Mouse (Mus musculus) c-Kit-positive CD71-negative TER-119-negative erythroid progenitor cells, embryonic 14.5 days (primary cell): ENCODE measurements at regions not wholly inside any gene's neighbourhood (a gene's known extent, or its start where the extent isn't known, plus 50 kb on each side); places are given as distances from the start of the nearest gene placed in this dataset.

Source experiments
- DNase-seq: peaks from one replicate; pipeline ENCODE4 v3.0.0-alpha.2; 2013; ENCODE audit warnings: low read depth

GRCm38 (mm10) chr1:90268131-90268691 lies 64.4 kb downstream of the Ackr3 start:
- no peak for DNase-seq

DNA sequence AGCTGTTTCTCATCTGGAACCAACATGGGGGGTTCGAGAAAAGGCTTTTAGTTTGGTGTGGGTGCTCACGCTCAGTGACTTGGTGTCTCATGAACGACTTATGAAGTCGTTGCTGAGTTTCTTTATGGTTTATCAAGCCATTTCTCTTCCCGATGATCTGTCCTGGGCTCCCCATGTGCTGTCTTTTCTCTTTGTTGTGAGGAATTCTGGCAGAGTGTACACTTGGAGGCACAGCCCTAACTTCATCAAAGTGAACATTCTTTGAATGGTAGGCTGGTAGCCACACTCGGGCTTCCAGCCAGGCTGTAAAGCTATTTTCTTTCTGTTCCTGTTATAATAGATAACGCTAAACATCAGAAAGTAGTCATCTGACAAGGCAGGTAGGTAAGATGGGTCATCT lies 65.2 kb downstream of the Ackr3 start:
- no peak for DNase-seq

GRCm38 (mm10) chr1:90269836-90270235 lies 66.1 kb downstream of the Ackr3 start:
- no peak for DNase-seq

GRCm38 (mm10) chr1:90271326-90271725 lies 67.5 kb downstream of the Ackr3 start:
- no peak for DNase-seq

DNA sequence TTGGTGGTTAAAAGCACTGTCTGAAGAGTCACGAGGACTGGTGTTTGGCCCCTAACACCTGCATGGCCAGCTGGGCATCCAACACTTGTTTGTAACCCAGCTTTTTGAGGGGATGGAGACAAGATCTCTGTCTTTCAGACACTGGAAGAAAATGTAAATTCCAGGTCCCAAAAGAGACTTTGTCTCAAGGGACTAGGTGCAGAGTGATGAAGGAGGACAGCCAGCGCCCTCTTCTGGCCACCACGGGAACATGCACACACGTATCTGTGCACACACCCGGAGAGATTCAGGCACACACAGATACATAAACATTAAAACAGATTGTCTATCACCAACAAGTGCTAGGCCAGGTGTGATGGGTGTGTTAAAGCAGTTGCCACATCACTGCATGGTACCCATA lies 68.6 kb downstream of the Ackr3 start:
- DNase-seq, result no peak

GRCm38 (mm10) chr1:90272830-90273628 lies 69.2 kb downstream of the Ackr3 start:
- DNase-seq, result no peak

DNA sequence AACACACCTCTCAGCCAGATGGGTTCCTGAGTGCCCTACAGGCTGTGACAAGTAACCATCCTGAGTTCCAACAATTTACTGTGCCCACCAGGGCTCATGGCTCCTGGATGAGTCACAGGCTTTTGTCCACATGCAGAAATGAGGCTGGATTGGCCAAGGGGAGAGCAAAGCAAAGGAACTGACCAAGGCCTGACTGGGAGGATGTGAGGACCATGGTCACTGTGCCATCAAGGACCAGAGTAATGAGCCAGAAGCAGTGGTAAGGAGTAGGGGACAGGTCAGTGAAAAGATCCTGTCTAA lies 69.8 kb downstream of the Ackr3 start:
- DNase-seq, result no peak

DNA sequence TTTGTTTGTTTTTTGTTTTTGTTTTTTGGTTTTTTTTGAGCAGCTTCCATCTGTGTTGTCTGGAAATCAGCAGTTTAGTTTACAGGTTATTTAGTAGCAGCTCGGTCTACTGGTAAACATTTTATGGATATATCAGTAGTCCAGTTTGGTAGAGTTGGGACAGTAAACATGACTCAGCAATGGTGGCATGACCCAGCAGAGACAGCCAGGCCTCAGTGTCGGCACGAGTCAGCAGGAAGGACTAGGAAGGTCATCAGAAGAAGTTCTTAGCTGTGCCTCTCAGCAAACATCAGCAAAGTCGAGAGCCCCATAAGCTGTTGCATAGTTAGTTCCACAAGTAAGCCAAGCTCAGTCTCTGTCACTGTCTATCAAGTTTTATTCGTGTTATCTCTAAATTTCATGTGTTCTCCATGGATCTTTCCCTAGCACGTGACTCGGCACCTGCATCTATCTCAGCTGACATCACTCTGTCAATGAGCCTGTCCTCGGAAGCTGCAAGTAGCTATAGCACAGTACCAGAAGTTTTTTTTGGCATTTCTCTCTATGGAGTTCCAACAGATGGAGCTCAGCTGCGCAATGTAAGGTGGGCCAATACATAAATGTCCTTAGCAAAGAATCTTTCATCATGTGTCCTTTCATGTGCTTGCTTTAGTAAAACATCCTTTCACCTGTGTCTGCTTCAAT lies 71.3 kb downstream of the Ackr3 start:
- no peak for DNase-seq

GRCm38 (mm10) chr1:90275786-90276520 lies 72.2 kb downstream of the Ackr3 start:
- DNase-seq, result no peak

- no peak for DNase-seq
These were observed 73.9 kb downstream of the Ackr3 start for GRCm38 (mm10) chr1:90277486-90278255.

DNA sequence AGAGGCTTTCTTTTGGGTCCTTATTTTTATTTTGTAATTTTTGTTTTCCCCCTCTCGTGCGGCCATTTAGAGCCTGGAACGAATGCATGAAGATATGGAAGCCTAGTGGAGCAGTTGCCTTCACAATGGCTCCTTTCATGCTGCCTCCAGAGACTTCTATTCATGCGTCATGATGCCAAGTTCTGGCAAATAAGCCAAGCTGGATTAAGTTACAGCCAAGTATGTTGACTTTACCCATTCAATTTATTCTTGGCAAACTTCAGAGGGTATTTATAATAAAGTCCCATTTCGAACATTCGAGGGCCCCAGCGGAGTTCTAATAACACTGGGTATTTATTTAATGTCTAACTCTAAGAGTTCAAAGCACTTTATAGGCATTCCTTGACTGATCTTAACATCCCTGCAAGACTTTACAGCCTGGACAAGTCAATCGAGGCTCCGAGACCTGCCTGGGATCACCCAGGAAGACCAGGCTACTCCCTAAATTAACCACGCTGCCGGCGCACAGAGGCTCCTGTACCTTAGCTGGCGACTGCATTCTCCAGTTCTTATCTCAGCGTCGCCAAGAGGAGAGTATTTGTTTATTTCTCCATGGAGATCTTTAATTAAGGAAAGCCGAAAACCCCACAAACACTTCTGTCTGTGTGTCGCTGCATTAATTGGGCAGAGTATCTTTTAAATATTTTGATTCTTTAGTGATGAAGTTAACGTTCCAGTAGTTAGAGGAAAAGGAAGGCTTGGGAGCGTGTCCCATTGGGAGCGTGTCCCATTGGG lies 75.5 kb downstream of the Ackr3 start:
- no peak for DNase-seq

DNA sequence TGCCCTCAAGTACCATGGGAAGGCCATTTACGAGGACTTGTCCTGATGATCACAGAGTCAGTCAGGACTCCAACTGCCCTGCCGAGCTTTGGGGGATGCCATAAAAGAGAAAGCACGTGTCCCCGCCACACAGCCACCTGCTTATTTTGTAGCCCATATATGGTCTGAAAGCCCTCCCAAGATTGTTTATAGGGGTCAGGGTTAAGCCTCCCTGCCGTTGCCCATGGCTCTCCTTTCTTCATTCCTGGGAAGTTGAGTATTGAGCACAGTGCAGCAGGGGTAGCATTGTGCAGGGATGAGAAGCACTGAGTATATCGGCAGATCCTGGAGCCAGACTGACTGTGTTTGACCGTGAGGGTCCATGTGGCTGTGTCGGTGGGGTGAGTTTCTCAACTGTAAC lies 76.4 kb downstream of the Ackr3 start:
- no peak for DNase-seq

GRCm38 (mm10) chr1:90281255-90281654 lies 77.5 kb downstream of the Ackr3 start:
- no peak for DNase-seq

GRCm38 (mm10) chr1:90281956-90282355 lies 78.2 kb downstream of the Ackr3 start:
- no peak for DNase-seq

- DNase-seq, result no peak
These were observed 78.6 kb downstream of the Ackr3 start for GRCm38 (mm10) chr1:90282367-90282766.

GRCm38 (mm10) chr1:90283176-90283775 lies 79.5 kb downstream of the Ackr3 start:
- no peak for DNase-seq

DNA sequence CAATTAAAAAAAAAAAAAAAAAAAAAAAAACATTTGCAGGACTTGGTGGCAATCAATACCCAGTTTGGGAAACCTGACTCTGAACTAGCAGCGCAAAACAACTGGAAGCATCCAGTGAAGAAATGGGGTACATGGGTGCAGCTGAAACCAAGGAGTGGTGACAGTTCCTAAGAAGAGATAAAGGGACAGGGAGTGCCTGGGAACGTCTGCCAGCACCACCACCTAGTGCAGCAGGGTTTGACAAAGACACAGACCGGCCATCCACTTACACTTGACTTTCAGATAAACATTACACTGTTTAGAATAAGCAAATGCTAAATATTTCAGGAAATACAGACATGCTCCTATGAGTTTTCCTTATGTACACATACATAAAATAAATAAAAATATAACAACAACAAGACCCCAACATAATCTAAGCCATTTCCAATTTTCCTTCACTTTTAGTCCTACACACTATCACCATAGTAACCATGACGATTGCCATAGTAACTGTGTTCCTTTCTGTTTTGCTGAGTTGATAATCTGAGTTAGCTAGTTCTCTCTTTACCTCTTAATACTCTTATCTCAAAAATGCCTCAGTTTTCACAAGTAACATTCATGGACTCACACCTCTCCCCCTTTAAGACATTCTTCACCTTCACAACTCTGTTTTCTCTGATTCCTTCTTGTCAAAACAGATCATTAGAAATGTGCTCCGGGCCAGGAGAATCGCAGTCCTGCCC lies 80.3 kb downstream of the Ackr3 start:
- DNase-seq, result no peak

DNA sequence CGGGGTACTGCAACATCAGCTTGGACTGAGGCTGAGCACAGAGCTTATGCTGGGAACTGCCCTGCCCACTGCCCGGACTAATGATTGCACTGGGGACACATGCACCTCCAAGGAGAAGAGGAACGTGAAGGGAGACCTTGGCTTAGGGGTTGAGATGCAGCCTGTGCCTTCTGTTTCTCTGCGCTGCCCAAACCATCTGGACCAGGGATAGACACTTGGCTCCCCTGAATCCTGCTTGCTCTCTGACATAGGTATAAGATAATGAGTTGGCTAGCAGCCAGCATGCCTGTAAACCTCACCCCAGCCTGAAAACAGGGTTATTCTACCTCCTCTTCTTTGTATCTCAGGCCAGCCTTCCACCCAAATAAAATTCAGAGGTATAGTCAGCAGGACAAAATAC lies 81.5 kb downstream of the Ackr3 start:
- no peak for DNase-seq

DNA sequence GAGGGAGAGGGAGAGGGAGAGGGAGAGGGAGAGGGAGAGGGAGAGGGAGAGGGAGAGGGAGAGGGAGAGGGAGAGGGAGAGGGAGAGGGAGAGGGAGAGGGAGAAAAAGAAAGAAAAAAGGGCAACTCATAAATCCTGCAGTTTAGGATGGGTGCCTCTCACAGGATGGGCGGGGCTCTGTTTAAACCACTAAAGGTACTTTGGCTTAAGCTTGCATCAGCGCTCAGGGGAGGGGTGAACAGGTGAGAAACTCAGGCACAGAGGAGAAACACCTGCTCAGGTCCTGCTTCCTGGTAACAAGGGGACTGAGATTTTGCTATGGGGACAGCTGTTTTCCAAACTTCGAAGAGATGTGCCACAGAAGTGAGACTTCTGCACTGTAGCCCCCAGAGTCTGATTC lies 83.5 kb downstream of the Ackr3 start:
- DNase-seq, result no peak
